Mouse (Mus musculus) myocyte (in vitro differentiated cells): ENCODE measurements around the gene Sirpa.

Source experiments
- CEBPB ChIP-seq: IDR thresholded peaks from 2 replicates; pipeline ENCODE4 v1.6.1; 2011; ENCODE audit warnings: mild to moderate bottlenecking, moderate library complexity; ENCODE audit not compliant: poor library complexity, insufficient read depth, severe bottlenecking
- E2F4 ChIP-seq: IDR thresholded peaks from one replicate; pipeline ENCODE4 v1.6.1; 2011; ENCODE audit warnings: mild to moderate bottlenecking, control low read depth, moderate library complexity; ENCODE audit not compliant: insufficient read depth
- MAX ChIP-seq: IDR thresholded peaks from one replicate; pipeline ENCODE4 v1.6.1; 2011; ENCODE audit warnings: low read depth, mild to moderate bottlenecking, control low read depth
- MYOD1 ChIP-seq, 3 experiments: IDR thresholded peaks; one replicate each; pipeline ENCODE4 v1.6.1; 2011; ENCODE audit warnings: control low read depth in 2 of 3, low read depth in 2 of 3, mild to moderate bottlenecking in 2 of 3, moderate library complexity in 1 of 3; ENCODE audit not compliant: insufficient read length in 2 of 3, control insufficient read depth in 1 of 3
- MYOG ChIP-seq, 3 experiments: IDR thresholded peaks; one replicate each; pipeline ENCODE4 v1.6.1; 2011; ENCODE audit warnings: control low read depth in 2 of 3, low read depth in 2 of 3, mild to moderate bottlenecking in 2 of 3; ENCODE audit not compliant: insufficient read length in 2 of 3, control insufficient read depth in 1 of 3, insufficient read depth in 1 of 3
- POLR2A ChIP-seq: IDR thresholded peaks from one replicate; pipeline ENCODE4 v1.6.1; 2011; ENCODE audit warnings: low read depth, mild to moderate bottlenecking, control low read depth, moderate library complexity; ENCODE audit not compliant: insufficient read length
- POLR2AphosphoS2 ChIP-seq: IDR thresholded peaks from one replicate; pipeline ENCODE4 v1.6.1; 2011; ENCODE audit warnings: low read depth, control low read depth; ENCODE audit not compliant: insufficient read length
- REST ChIP-seq: IDR thresholded peaks from one replicate; pipeline ENCODE4 v1.6.1; 2011; ENCODE audit warnings: mild to moderate bottlenecking, control low read depth, moderate library complexity; ENCODE audit not compliant: insufficient read depth, insufficient read length
- SRF ChIP-seq: IDR thresholded peaks from one replicate; pipeline ENCODE4 v1.6.1; 2011; ENCODE audit warnings: low read depth; ENCODE audit not compliant: control insufficient read depth, insufficient read length
- TCF12 ChIP-seq: IDR thresholded peaks from one replicate; pipeline ENCODE4 v1.6.1; 2011; ENCODE audit warnings: mild to moderate bottlenecking, control low read depth; ENCODE audit not compliant: poor library complexity, insufficient read depth, severe bottlenecking
- TCF3 ChIP-seq: IDR thresholded peaks from one replicate; pipeline ENCODE4 v1.6.1; 2011; ENCODE audit warnings: low read depth, control low read depth; ENCODE audit not compliant: insufficient read length
- USF1 ChIP-seq: IDR thresholded peaks from one replicate; pipeline ENCODE4 v1.6.1; 2011; ENCODE audit warnings: low read depth, mild to moderate bottlenecking, control low read depth, moderate library complexity

DNA sequence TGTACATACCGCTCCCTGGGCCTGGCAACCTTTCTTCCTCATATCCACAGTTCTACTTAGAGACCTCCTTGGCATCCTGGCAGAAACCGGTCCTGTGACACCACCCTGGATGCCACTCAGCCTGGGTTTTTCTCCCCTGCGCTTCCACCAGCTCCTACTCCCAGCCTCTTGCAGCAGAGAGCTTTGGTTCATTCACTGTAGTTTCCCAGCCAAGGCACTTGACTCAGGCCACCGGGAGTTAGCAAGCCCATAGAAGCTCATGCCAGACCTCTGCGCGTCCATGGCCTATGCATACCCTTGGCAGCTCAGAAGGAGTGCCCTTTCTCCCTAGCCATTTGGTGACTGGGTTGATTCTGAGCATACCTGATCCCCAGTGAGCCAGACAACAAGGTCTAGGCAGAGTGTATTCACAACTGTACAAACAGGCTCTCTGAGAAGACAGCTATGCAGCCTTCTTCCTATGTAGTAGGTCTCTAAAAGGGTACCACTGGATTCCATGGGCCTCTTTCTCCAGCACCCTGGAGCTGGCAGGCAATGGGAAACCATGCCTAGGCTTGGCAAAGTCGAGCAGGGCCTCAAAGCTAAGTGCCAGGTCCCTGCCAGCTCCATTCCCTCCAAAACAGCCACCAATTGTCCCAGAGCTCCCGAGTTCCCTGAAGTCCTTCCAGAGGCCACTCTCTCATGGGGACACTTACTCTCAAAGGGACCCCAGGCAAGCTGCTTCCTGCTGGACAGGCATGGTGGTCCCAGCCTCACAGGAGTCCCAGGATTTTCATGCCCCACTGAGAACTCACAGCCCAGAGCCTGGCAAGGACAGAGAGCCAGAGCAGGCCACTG is 15.8 kb upstream of the Sirpa start:
- TF ChIP-seq POLR2AphosphoS2 (no peak), MYOD1 (IDR thresholded peaks at IDR 0.05; ENCODE audit: control insufficient read depth in 1 of 3, insufficient read length in 2 of 3, low read depth in 2 of 3) (no peak), POLR2A (no peak), USF1 (no peak), E2F4 (no peak), TCF3 (no peak), MAX (no peak), TCF12 (no peak), MYOG (IDR thresholded peaks at IDR 0.05; ENCODE audit: control insufficient read depth in 1 of 3, insufficient read depth in 1 of 3, insufficient read length in 2 of 3, low read depth in 2 of 3) (no peak), CEBPB (no peak), SRF (no peak), REST (no peak)
